In the genomic region with DNA sequence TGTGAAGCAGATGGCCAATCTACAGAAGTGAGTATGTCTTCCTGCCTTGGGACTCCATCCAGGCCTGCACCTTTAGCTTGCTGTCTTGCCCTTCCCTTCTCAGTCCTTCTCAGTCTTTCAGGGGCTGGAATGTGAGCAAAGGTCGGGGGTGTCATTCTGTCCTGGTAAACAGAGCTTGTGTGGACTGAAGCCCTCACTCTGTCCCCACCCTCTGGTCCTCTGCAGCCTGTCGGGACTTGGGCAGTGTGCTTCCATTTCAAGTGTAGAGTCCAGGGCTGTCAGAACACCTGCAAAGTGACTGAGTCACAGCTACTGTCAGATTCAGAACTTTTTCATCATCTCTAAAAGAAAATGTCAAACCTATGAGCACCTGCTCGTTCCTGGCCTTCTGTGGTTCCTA, we compare ENCODE assay signal across 23 mouse cellular contexts.
"Had no signal": no experiment of that assay in that cellular context is flagged by ENCODE, and none has a peak within 500 bp of the region (broad histone marks: within the 10 kb centered on the region; RNA-seq: fewer than 3 reads in every experiment).

No protein-coding gene starts in this region.

- DNase-seq: kidney, adult 2 months; kidney, postnatal 4 days; left cerebral cortex, postnatal 4 days; lung, adult 18-20 months; lung, postnatal 10 days; lung, postnatal 36 days; right cerebral cortex, adult 18-20 months; right cerebral cortex, postnatal 14 days; right cerebral cortex, postnatal 4 days; spleen, adult 18-20 months; thymus, adult 2 months; thymus, postnatal 14 days; thymus, postnatal 4 days had no signal

- H3K36me3 ChIP-seq: midbrain, embryonic 15.5 days; neural tube, embryonic 12.5 days had no signal

- H3K4me3 ChIP-seq: limb, embryonic 12.5 days; limb, embryonic 15.5 days; lung, embryonic 15.5 days; megakaryocyte, embryonic 14.5 days; midbrain, embryonic 10.5 days; midbrain, embryonic 15.5 days; neural tube, embryonic 12.5 days; neural tube, embryonic 15.5 days had no signal

- H3K27ac ChIP-seq: kidney, postnatal 0 days; limb, embryonic 12.5 days; limb, embryonic 15.5 days; liver, embryonic 14.5 days; lung, embryonic 15.5 days; midbrain, embryonic 10.5 days; midbrain, embryonic 15.5 days; neural tube, embryonic 12.5 days; neural tube, embryonic 15.5 days had no signal

- H3K9ac ChIP-seq: limb, embryonic 12.5 days; limb, embryonic 15.5 days; liver, embryonic 14.5 days; lung, embryonic 15.5 days; midbrain, embryonic 15.5 days; neural tube, embryonic 12.5 days; neural tube, embryonic 15.5 days had no signal

- H3K27me3 ChIP-seq: limb, embryonic 12.5 days; limb, embryonic 15.5 days; lung, embryonic 15.5 days; megakaryocyte, embryonic 14.5 days; midbrain, embryonic 15.5 days; neural tube, embryonic 12.5 days; neural tube, embryonic 15.5 days had no signal

- H3K9me3 ChIP-seq: limb, embryonic 12.5 days; limb, embryonic 15.5 days; lung, embryonic 15.5 days; megakaryocyte, embryonic 14.5 days; midbrain, embryonic 10.5 days; midbrain, embryonic 15.5 days; neural tube, embryonic 12.5 days; neural tube, embryonic 15.5 days had no signal

- ATAC-seq: midbrain, embryonic 15.5 days had no signal

- H3K4me2 ChIP-seq: limb, embryonic 12.5 days; limb, embryonic 15.5 days; lung, embryonic 15.5 days; midbrain, embryonic 15.5 days; neural tube, embryonic 12.5 days; neural tube, embryonic 15.5 days had no signal
